Mouse (Mus musculus) ES-E14 (cell line): ENCODE results near the gene Znrf3.

Experiments used
- CHD2 ChIP-seq: IDR thresholded peaks from 2 replicates; pipeline ENCODE4 v1.6.1; 2014; ENCODE audit warnings: mild to moderate bottlenecking, low read depth, low read length, inconsistent platforms
- HCFC1 ChIP-seq: IDR thresholded peaks from 2 replicates; pipeline ENCODE4 v1.6.1; 2012; ENCODE audit warnings: low read length, inconsistent platforms, borderline replicate concordance; ENCODE audit not compliant: insufficient read depth
- ZNF384 ChIP-seq: IDR thresholded peaks from 2 replicates; pipeline ENCODE4 v1.6.1; 2012; ENCODE audit warnings: low read depth, low read length, inconsistent platforms

DNA sequence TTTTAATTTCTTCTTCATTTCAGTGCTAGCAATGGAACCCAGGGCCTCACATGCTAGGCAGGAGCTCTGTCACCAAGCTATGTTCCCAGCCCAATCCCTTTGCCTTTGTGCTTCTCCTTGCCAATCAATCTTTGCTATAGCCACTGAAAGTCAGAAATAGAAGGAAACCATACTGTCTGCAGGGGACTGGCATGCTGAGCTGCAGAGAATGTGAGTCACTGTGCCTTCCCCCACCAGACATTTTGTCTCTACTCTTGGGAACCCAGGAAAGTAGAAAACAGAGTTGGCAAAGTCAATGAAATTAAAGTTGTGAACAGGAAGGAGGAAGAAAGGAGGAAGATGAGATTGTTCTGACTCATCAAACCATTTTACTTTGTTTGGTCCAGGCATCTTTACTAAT, 108.4 kb downstream of the Znrf3 start:
- TF ChIP-seq CHD2 (no peak), ZNF384 (no peak), HCFC1 (no peak)
